Mouse (Mus musculus): Measurements from ENCODE around the gene Prkar1a. TPM values are rescaled to one million over a fixed set of nuclear protein-coding genes. Genes with fewer than 3 reads are reported as not detected.

The Prkar1a gene
- 455 and 485 TPM in 2 replicates for polyA plus RNA-seq (2015; fragmentation: Nextera tagmentation; extraction: Ambion mirVana)

GRCm38 (mm10) chr11:109649206-109649605, at the start of gene Prkar1a:
TSS of gene Prkar1a (plus strand) at chr11:109649405.
- H3K4me3 ChIP-seq (ENCODE audit: low read length) = peak within 1 kb of the TSS; percentile 93
- 12% methylated on average over 8 of the region's 8 CpGs for WGBS

GRCm38 (mm10) chr11:109607600-109607999, 41.6 kb upstream of the Prkar1a start:
- H3K27me3 ChIP-seq (ENCODE audit: control insufficient read depth, insufficient read depth, low read length) = no peaks in the 10 kb centered on the region
- H3K4me1 ChIP-seq (ENCODE audit: control insufficient read depth, insufficient read depth, low read length) = peaks cover 28% of the 10 kb centered on the region
- no peak overlapping the region for H3K4me2 ChIP-seq (ENCODE audit: low read depth, low read length)
- H3K9ac ChIP-seq (ENCODE audit: low read length) = no peak overlapping the region
- no peaks in the 10 kb centered on the region for H3K9me3 ChIP-seq (replicated peaks; ENCODE audit: control insufficient read depth, low read length)
- no peak overlapping the region for H3K4me3 ChIP-seq (ENCODE audit: low read length)
- H3K27ac ChIP-seq (ENCODE audit: low read length) = no peak overlapping the region
- 84% methylated on average over 6 of the region's 6 CpGs for WGBS
- no peak for ATAC-seq (replicated peaks; ENCODE audit: extremely low read depth, insufficient read depth, low FRiP score)
- peaks cover 8% of the 10 kb centered on the region for H3K36me3 ChIP-seq (ENCODE audit: control insufficient read depth, insufficient read depth)

More at GRCm38 (mm10) chr11:109649206-109649605, at the start of gene Prkar1a:
- Histone ChIP-seq H3K4me1 (ENCODE audit: control insufficient read depth, insufficient read depth, low read length) (peaks cover 39% of the 10 kb centered on the region), H3K9ac (ENCODE audit: low read length) (peak within 1 kb of the TSS; percentile 98), H3K27ac (ENCODE audit: low read length) (peak within 1 kb of the TSS; percentile 96), H3K27me3 (ENCODE audit: control insufficient read depth, insufficient read depth, low read length) (no peaks in the 10 kb centered on the region), H3K9me3 (replicated peaks; ENCODE audit: control insufficient read depth, low read length) (no peaks in the 10 kb centered on the region), H3K36me3 (ENCODE audit: control insufficient read depth, insufficient read depth) (peaks cover 3% of the 10 kb centered on the region; the same call in 1 of the 2 replicates), H3K4me2 (ENCODE audit: low read depth, low read length) (peak within 1 kb of the TSS; percentile 77)
- no peak for ATAC-seq (replicated peaks; ENCODE audit: extremely low read depth, insufficient read depth, low FRiP score)

- H3K4me3 ChIP-seq (ENCODE audit: low read length) = no peak overlapping the region
- H3K27me3 ChIP-seq (ENCODE audit: control insufficient read depth, insufficient read depth, low read length) = no peaks in the 10 kb centered on the region
- H3K4me2 ChIP-seq (ENCODE audit: low read depth, low read length) = 0 out of 2 replicates have a peak overlapping the region, but pooled peaks have one; percentile 14
- H3K27ac ChIP-seq (ENCODE audit: low read length) = peak overlapping the region; percentile 40; the same call in 1 of the 2 replicates
- H3K36me3 ChIP-seq (ENCODE audit: control insufficient read depth, insufficient read depth) = 0 out of 2 replicates have a peak, but pooled peaks cover 2% of the 10 kb centered on the region
- no peaks in the 10 kb centered on the region for H3K9me3 ChIP-seq (replicated peaks; ENCODE audit: control insufficient read depth, low read length)
- peaks cover 28% of the 10 kb centered on the region for H3K4me1 ChIP-seq (ENCODE audit: control insufficient read depth, insufficient read depth, low read length)
- ATAC-seq (replicated peaks; ENCODE audit: extremely low read depth, insufficient read depth, low FRiP score) = no peak
- WGBS = 53% methylated on average over 6 of the region's 6 CpGs
- H3K9ac ChIP-seq (ENCODE audit: low read length) = no peak overlapping the region
Measured at GRCm38 (mm10) chr11:109608976-109609625, 40.1 kb upstream of the Prkar1a start.

GRCm38 (mm10) chr11:109610046-109610794, 39.0 kb upstream of the Prkar1a start:
- peak overlapping the region; percentile 84 for H3K4me2 ChIP-seq (ENCODE audit: low read depth, low read length)
- H3K9ac ChIP-seq (ENCODE audit: low read length) = peak overlapping the region; percentile 87
- 23% methylated on average over 9 of the region's 9 CpGs for WGBS
- peaks cover 28% of the 10 kb centered on the region for H3K4me1 ChIP-seq (ENCODE audit: control insufficient read depth, insufficient read depth, low read length)
- peak overlapping the region; percentile 88 for H3K27ac ChIP-seq (ENCODE audit: low read length)
- H3K27me3 ChIP-seq (ENCODE audit: control insufficient read depth, insufficient read depth, low read length) = no peaks in the 10 kb centered on the region
- peak overlapping the region; percentile 81 for H3K4me3 ChIP-seq (ENCODE audit: low read length)
- H3K9me3 ChIP-seq (replicated peaks; ENCODE audit: control insufficient read depth, low read length) = no peaks in the 10 kb centered on the region
- no peak for ATAC-seq (replicated peaks; ENCODE audit: extremely low read depth, insufficient read depth, low FRiP score)
- no peaks in the 10 kb centered on the region for H3K36me3 ChIP-seq (ENCODE audit: control insufficient read depth, insufficient read depth)

- no peaks in the 10 kb centered on the region for H3K36me3 ChIP-seq (ENCODE audit: control insufficient read depth, insufficient read depth)
- H3K4me1 ChIP-seq (ENCODE audit: control insufficient read depth, insufficient read depth, low read length) = peaks cover 28% of the 10 kb centered on the region
- H3K27me3 ChIP-seq (ENCODE audit: control insufficient read depth, insufficient read depth, low read length) = no peaks in the 10 kb centered on the region
- H3K4me3 ChIP-seq (ENCODE audit: low read length) = peak overlapping the region; percentile 81
- peak overlapping the region; percentile 87 for H3K9ac ChIP-seq (ENCODE audit: low read length)
- ATAC-seq (replicated peaks; ENCODE audit: extremely low read depth, insufficient read depth, low FRiP score) = no peak; the same call in none of the 2 replicates
- no peaks in the 10 kb centered on the region; the same call in 1 of the 2 replicates for H3K9me3 ChIP-seq (replicated peaks; ENCODE audit: control insufficient read depth, low read length)
- WGBS = under 1% methylated on average over 26 of the region's 26 CpGs
- H3K4me2 ChIP-seq (ENCODE audit: low read depth, low read length) = peak overlapping the region; percentile 84
- H3K27ac ChIP-seq (ENCODE audit: low read length) = peak overlapping the region; percentile 88
Measured at GRCm38 (mm10) chr11:109610795-109611302, 38.4 kb upstream of the Prkar1a start.

- peak; percentile 97 for ATAC-seq (replicated peaks; ENCODE audit: extremely low read depth, insufficient read depth, low FRiP score)
- Histone ChIP-seq H3K36me3 (ENCODE audit: control insufficient read depth, insufficient read depth) (no peaks in the 10 kb centered on the region), H3K4me2 (ENCODE audit: low read depth, low read length) (peak within 1 kb of the TSS; percentile 84), H3K9me3 (replicated peaks; ENCODE audit: control insufficient read depth, low read length) (no peaks in the 10 kb centered on the region; the same call in 1 of the 2 replicates), H3K4me1 (ENCODE audit: control insufficient read depth, insufficient read depth, low read length) (peaks cover 32% of the 10 kb centered on the region), H3K27me3 (ENCODE audit: control insufficient read depth, insufficient read depth, low read length) (no peaks in the 10 kb centered on the region), H3K9ac (ENCODE audit: low read length) (peak within 1 kb of the TSS; percentile 87), H3K4me3 (ENCODE audit: low read length) (peak within 1 kb of the TSS; percentile 81), H3K27ac (ENCODE audit: low read length) (peak within 1 kb of the TSS; percentile 88)
- under 1% methylated on average over 55 of the region's 58 CpGs for WGBS
Measured at GRCm38 (mm10) chr11:109611303-109612149, 37.7 kb upstream of the Prkar1a start, which contains the start of gene Wipi1. TSS of gene Wipi1 (minus strand) at chr11:109611967.

GRCm38 (mm10) chr11:109612871-109613529, 36.2 kb upstream of the Prkar1a start:
- no peaks in the 10 kb centered on the region for H3K36me3 ChIP-seq (ENCODE audit: control insufficient read depth, insufficient read depth)
- H3K4me1 ChIP-seq (ENCODE audit: control insufficient read depth, insufficient read depth, low read length) = peaks cover 35% of the 10 kb centered on the region
- 67% methylated on average over 7 of the region's 7 CpGs for WGBS
- no peak for ATAC-seq (replicated peaks; ENCODE audit: extremely low read depth, insufficient read depth, low FRiP score)
- no peak overlapping the region for H3K4me2 ChIP-seq (ENCODE audit: low read depth, low read length)
- no peak overlapping the region for H3K9ac ChIP-seq (ENCODE audit: low read length)
- H3K4me3 ChIP-seq (ENCODE audit: low read length) = no peak overlapping the region
- no peaks in the 10 kb centered on the region; the same call in 1 of the 2 replicates for H3K9me3 ChIP-seq (replicated peaks; ENCODE audit: control insufficient read depth, low read length)
- H3K27ac ChIP-seq (ENCODE audit: low read length) = no peak overlapping the region
- H3K27me3 ChIP-seq (ENCODE audit: control insufficient read depth, insufficient read depth, low read length) = no peaks in the 10 kb centered on the region

- Histone ChIP-seq H3K4me3 (ENCODE audit: low read length) (no peak overlapping the region), H3K36me3 (ENCODE audit: control insufficient read depth, insufficient read depth) (no peaks in the 10 kb centered on the region), H3K4me1 (ENCODE audit: control insufficient read depth, insufficient read depth, low read length) (peaks cover 16% of the 10 kb centered on the region), H3K4me2 (ENCODE audit: low read depth, low read length) (no peak overlapping the region), H3K9me3 (replicated peaks; ENCODE audit: control insufficient read depth, low read length) (no peaks in the 10 kb centered on the region; the same call in 1 of the 2 replicates), H3K27ac (ENCODE audit: low read length) (no peak overlapping the region), H3K9ac (ENCODE audit: low read length) (no peak overlapping the region), H3K27me3 (ENCODE audit: control insufficient read depth, insufficient read depth, low read length) (no peaks in the 10 kb centered on the region)
- no peak for ATAC-seq (replicated peaks; ENCODE audit: extremely low read depth, insufficient read depth, low FRiP score)
- WGBS = 64% methylated on average over 9 of the region's 9 CpGs
Measured at GRCm38 (mm10) chr11:109615286-109615685, 33.9 kb upstream of the Prkar1a start.
